Mouse (Mus musculus) liver, embryonic 12.5 days (tissue): Measurements from ENCODE around the gene Ptprn2. TPM values are rescaled to one million over a fixed set of nuclear protein-coding genes. Genes with fewer than 3 reads are reported as not detected.
A peak's percentile ranks its signal among the peaks of the same experiment; 100 is the strongest.

Experiments used
- ATAC-seq: fragments of 200-750 bp; cut with Nextera tagmentation; 2 replicates; pipeline ENCODE4 v1.8.0; 2017; ENCODE audit warnings: moderate number of reproducible peaks, mild to moderate bottlenecking, moderate library complexity
- H3K27ac ChIP-seq: fragments of 300-500 bp; sonication (generic); 2 replicates; pipeline ENCODE4 v1.5.1; 2016; ENCODE audit warnings: mild to moderate bottlenecking
- H3K27me3 ChIP-seq: fragments of 300-500 bp; sonication (generic); replicated peaks from 2 replicates; pipeline ENCODE4 v1.6.1; 2016; ENCODE audit warnings: mild to moderate bottlenecking, moderate library complexity
- H3K36me3 ChIP-seq: fragments of 300-500 bp; sonication (generic); 2 replicates; pipeline ENCODE4 v1.6.1; 2016; ENCODE audit warnings: mild to moderate bottlenecking, moderate library complexity
- H3K4me1 ChIP-seq: fragments of 300-500 bp; sonication (generic); 2 replicates; pipeline ENCODE4 v1.6.1; 2016
- H3K4me2 ChIP-seq: fragments of 300-500 bp; sonication (generic); 2 replicates; pipeline ENCODE4 v1.6.1; 2016; ENCODE audit warnings: mild to moderate bottlenecking, moderate library complexity
- H3K4me3 ChIP-seq: fragments of 300-500 bp; sonication (generic); 2 replicates; pipeline ENCODE4 v1.5.1; 2016; ENCODE audit warnings: mild to moderate bottlenecking, moderate library complexity
- H3K9ac ChIP-seq: fragments of 300-500 bp; sonication (generic); 2 replicates; pipeline ENCODE4 v1.6.1; 2016; ENCODE audit warnings: mild to moderate bottlenecking, moderate library complexity
- H3K9me3 ChIP-seq: fragments of 300-500 bp; sonication (generic); replicated peaks from 2 replicates; pipeline ENCODE4 v1.6.1; 2016; ENCODE audit warnings: mild to moderate bottlenecking, moderate library complexity
- WGBS: fragments of 180-500 bp; shearing (Covaris S2); methylation state at CpG from one replicate; pipeline ENCODE4 v1.1.7; 2016; ENCODE audit not compliant: insufficient replicate concordance; 5-methylcytosine and 5-hydroxymethylcytosine counted together
- polyA plus RNA-seq: library from polyadenylated mRNA; unstranded; fragments of >200 nt; fragmentation: Nextera tagmentation; extraction: Ambion mirVana; gene quantifications from 2 replicates; pipeline ENCODE4 v1.2.1, GENCODE M21; 2016

The Ptprn2 gene
- polyA plus RNA-seq = 0.05 TPM in 1 of 2 replicates, not detected in the other

DNA sequence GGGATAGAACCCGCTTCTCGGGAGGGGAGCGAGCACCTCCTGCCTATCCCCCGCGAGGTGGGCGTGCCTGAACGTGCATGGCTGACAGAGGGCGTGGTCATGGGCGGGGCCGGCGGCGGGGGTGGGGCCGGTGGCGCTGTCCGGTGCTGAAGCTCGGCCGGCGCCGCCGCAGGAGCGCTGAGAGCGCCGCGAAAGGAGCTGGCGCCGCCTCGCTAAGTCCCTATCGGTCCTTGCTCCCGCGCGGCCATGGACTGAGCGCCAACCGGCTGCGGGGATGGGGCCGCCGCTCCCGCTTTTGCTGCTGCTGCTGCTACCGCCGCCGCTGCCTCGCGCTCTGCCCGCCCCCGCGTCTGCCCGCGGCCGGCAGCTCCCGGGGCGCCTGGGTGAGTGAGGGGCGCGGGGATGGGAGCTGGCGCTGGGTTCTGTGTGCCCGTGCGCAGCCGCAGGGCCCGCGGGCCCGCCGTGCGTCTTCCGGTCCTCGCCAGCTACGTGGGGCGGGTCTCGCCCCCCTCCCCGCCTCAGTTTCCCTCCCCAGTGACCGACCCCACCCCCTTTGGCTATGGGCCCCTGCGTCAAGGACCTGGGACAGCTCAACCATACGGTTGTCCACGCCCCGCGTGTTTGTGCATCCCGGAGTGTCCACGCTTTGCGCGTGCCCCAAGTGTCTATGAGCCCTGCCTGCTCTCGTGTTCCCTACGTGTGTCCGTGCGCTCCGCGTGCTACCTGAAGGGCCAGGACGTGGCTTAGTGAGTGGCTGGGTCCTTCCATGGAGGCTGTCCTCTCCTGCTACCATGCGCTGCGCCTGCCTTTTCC is at the start of gene Ptprn2:
Ptprn2 (plus strand) TSS at position 130 of the 813 bp plus-strand sequence.
- WGBS = 1% methylated on average over 77 of the region's 86 CpGs
- H3K4me3 ChIP-seq = peak within 1 kb of the TSS; percentile 53
- H3K36me3 ChIP-seq = no peaks in the 10 kb centered on the region
- peak; percentile 86 for ATAC-seq
- peaks cover 7% of the 10 kb centered on the region for H3K4me1 ChIP-seq
- H3K27ac ChIP-seq = no peak within 1 kb of the TSS
- no peak within 1 kb of the TSS for H3K9ac ChIP-seq
- peak within 1 kb of the TSS; percentile 84 for H3K4me2 ChIP-seq
- peaks cover 69% of the 10 kb centered on the region for H3K27me3 ChIP-seq
- H3K9me3 ChIP-seq = no peaks in the 10 kb centered on the region

DNA sequence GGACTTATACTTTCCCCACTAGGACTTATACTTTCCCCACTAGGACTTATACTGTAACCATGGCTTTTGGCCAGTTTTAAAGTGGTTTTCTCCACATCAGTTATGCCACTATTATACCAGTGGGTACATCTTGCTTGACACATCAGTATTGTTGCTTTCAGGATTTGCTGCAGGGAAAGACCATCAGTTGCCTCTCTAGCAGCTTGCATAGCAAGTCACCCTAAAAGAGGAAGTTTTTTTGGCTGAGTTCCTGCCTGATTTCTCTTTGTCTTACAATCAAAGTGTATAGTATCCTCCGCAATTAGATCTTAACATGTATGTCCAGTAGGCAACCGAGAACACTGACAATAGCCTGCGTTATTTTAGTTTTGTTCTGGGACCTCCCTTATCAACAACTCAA is 49.4 kb upstream of the Ptprn2 start:
- ATAC-seq = no peak
- Histone ChIP-seq H3K27ac (no peak overlapping the region), H3K36me3 (peaks cover 94% of the 10 kb centered on the region), H3K9ac (no peak overlapping the region), H3K9me3 (no peaks in the 10 kb centered on the region), H3K4me3 (no peak overlapping the region), H3K4me2 (no peak overlapping the region), H3K4me1 (peaks cover 15% of the 10 kb centered on the region), H3K27me3 (no peaks in the 10 kb centered on the region)
- WGBS = 75% methylated on average over 3 of the region's 3 CpGs

DNA sequence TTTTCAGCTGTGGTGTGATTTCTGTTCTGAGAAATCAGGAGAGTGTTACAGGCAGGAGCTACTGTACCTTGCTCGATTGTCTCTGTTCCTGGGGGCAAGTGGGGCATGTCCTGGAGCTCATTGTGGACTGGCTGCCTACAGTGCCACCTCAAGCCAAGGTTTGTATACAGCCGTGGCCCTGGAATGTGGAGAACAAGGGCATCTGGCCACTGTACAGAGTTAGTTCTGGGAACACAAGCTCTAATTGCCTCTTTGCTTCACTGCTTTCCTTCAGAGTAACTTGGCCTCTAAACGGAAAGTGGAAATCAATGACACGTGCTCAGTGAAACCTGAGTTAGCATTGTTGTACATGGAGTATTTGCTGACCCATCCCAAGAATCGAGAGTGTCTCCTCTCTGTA is 46.9 kb upstream of the Ptprn2 start:
- H3K27me3 ChIP-seq = no peaks in the 10 kb centered on the region
- H3K9ac ChIP-seq = no peak overlapping the region
- WGBS = 89% methylated on average over 5 of the region's 5 CpGs
- H3K4me1 ChIP-seq = peaks cover 23% of the 10 kb centered on the region
- H3K4me3 ChIP-seq = no peak overlapping the region
- H3K9me3 ChIP-seq = no peaks in the 10 kb centered on the region
- H3K27ac ChIP-seq = no peak overlapping the region
- H3K4me2 ChIP-seq = no peak overlapping the region
- ATAC-seq = no peak
- H3K36me3 ChIP-seq = peaks cover 95% of the 10 kb centered on the region

DNA sequence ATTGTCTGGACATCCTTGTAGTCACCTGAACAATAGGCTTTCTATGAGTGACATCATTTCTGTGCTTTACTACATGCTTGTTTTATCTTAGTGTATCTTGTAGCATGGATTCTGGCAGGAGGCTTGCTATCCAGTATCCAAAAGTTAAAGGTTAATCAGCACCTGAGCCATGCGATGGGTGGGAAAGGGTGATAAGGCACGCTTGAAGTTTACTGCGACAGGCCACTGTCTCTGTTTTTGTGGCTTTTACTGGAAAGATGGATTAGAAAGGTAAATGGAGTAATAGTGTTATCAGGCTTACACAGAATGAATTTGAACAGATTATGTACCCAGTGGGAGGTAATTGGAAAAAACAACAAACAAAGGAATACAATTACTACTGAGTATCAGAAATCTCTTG is 43.3 kb upstream of the Ptprn2 start:
- H3K4me1 ChIP-seq = peaks cover 11% of the 10 kb centered on the region
- WGBS = 37% methylated on average over 3 of the region's 3 CpGs
- no peak overlapping the region for H3K9ac ChIP-seq
- H3K4me3 ChIP-seq = no peak overlapping the region
- no peak overlapping the region for H3K27ac ChIP-seq
- H3K4me2 ChIP-seq = no peak overlapping the region
- peak; percentile 62 for ATAC-seq
- H3K27me3 ChIP-seq = no peaks in the 10 kb centered on the region
- H3K9me3 ChIP-seq = no peaks in the 10 kb centered on the region
- H3K36me3 ChIP-seq = peaks cover 99% of the 10 kb centered on the region

DNA sequence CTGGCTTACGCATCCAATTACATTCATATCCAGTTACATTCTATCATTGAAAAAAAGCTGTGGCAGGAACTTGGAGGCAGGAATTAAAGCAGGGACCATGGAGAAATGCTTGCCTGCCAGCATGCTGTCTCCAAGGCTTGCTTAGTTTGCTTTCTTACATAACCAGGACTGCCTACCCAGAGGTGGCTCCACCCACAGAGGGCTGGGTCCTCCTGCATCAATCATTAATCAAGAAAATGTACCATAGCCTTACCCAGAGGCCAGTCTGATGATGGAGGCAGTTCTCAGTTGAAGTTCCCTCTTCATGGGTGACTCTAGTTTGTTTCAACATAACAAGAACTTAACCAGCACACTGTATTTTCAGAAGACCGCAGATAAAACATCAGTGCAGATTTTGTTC is 36.0 kb upstream of the Ptprn2 start:
- no peaks in the 10 kb centered on the region for H3K4me1 ChIP-seq
- no peak overlapping the region for H3K9ac ChIP-seq
- H3K27me3 ChIP-seq = no peaks in the 10 kb centered on the region
- peaks cover 86% of the 10 kb centered on the region for H3K36me3 ChIP-seq
- WGBS = 91% methylated on average over 2 of the region's 2 CpGs
- no peak overlapping the region for H3K4me3 ChIP-seq
- no peak overlapping the region for H3K27ac ChIP-seq
- no peaks in the 10 kb centered on the region for H3K9me3 ChIP-seq
- no peak for ATAC-seq
- H3K4me2 ChIP-seq = no peak overlapping the region

DNA sequence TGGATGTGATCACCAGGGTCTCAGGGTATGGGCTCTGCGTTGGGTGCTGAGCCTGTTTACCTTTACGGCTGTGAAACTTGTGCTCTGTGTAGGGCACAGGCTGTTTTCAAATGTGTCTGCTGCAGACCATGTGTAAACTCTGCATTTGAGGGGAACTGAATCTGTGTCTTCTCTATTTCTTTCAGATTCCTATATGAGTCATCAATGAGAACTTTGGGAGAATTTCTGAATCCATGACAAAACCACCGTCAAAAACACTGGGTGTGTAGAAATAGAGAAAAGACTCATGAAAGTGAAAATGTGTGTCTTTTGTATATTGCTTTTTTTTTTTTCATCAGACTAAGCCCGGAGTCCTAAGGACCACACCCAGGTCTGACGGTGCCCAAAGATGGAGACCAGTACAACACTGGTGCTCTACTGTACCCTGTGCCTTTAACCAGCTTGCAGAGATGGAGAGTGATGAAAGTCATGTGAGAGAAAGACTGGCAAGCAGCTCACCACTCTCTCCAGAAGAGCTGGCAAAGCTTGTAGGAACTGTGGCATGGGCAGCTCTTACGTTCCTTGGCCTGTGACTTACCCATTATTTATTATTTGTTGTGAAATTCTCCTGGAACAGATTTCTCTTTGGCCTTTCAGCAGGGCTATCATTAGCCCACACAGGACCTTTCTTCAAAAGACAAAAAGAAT is 25.0 kb upstream of the Ptprn2 start:
- Histone ChIP-seq H3K9me3 (no peaks in the 10 kb centered on the region), H3K27me3 (no peaks in the 10 kb centered on the region), H3K4me1 (no peaks in the 10 kb centered on the region), H3K36me3 (peaks cover 84% of the 10 kb centered on the region), H3K27ac (no peak overlapping the region), H3K4me3 (no peak overlapping the region), H3K4me2 (no peak overlapping the region), H3K9ac (no peak overlapping the region)
- ATAC-seq = no peak
- 92% methylated on average over 6 of the region's 6 CpGs for WGBS

DNA sequence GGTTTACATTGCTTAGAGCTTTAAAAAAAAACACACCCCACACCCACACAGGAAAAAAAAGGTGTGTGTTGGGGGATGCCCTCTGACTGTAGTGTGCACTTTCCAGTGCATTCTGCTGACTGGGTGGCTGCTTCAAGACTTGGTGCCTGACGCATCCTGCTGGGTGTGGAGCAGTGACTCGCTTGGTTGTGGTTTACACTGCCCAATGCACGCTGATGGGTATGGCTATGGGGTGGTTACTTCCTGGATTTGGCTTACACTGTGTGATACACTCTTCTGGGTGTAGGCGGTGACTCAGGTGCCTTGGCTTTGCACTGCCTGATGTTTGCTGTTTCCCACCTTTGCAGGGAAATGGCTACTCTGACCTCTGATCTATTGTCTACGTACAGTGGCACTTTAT is 18.5 kb upstream of the Ptprn2 start:
- H3K4me2 ChIP-seq = no peak overlapping the region
- H3K9me3 ChIP-seq = no peaks in the 10 kb centered on the region
- H3K4me1 ChIP-seq = no peaks in the 10 kb centered on the region
- ATAC-seq = 0 out of 2 replicates have a peak, but pooled peaks have one; percentile 44
- peaks cover 40% of the 10 kb centered on the region for H3K36me3 ChIP-seq
- H3K27ac ChIP-seq = no peak overlapping the region
- no peak overlapping the region for H3K9ac ChIP-seq
- 63% methylated on average over 5 of the region's 5 CpGs for WGBS
- no peak overlapping the region for H3K4me3 ChIP-seq
- H3K27me3 ChIP-seq = no peaks in the 10 kb centered on the region

DNA sequence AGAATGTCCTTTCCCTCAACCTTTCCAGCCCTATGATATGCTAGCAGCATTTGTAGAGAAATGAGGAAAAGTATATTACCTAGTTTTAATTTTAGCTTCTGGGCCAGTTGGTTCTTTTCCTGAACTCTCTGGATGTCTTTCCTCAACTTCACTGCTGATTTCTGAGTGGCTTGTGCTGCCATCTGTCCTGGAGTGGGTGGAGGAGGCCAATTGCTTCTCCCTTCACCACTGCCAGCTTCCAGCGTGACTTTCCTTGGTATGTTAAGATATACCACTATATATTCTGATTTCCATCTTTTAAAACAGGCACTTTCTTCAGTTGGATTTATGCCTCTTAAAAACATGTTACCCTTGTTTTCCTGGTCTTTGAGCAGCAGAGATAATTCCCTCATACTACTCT is 17.2 kb upstream of the Ptprn2 start:
- no peak overlapping the region for H3K9ac ChIP-seq
- H3K4me3 ChIP-seq = no peak overlapping the region
- H3K27me3 ChIP-seq = no peaks in the 10 kb centered on the region; the same call in 1 of the 2 replicates
- no peaks in the 10 kb centered on the region for H3K9me3 ChIP-seq
- H3K27ac ChIP-seq = no peak overlapping the region
- no peak for ATAC-seq
- H3K36me3 ChIP-seq = peaks cover 32% of the 10 kb centered on the region
- H3K4me2 ChIP-seq = no peak overlapping the region
- WGBS = 82% methylated on average over 1 of the region's 1 CpGs
- no peaks in the 10 kb centered on the region for H3K4me1 ChIP-seq

DNA sequence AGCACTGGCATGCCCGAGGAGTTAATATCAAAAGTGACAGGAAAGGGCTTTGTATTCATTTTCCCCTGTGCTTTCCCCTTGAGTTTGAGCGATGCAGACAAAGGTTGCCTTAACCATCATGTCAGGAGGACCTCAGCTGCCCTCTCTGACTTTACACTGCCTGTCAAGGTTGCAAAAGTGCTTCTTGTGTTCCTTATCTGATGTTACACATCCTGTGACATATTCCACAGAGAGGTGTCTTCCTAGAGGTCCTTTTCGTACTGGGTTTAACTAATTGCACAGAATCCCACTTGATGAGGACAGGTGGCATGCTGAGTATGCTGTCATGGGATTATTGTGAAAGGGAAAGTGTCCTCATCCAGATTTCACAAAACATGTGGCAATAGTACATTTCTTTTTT is 16.4 kb upstream of the Ptprn2 start:
- Histone ChIP-seq H3K27ac (no peak overlapping the region), H3K9me3 (no peaks in the 10 kb centered on the region), H3K4me1 (no peaks in the 10 kb centered on the region), H3K9ac (no peak overlapping the region), H3K27me3 (no peaks in the 10 kb centered on the region; the same call in 1 of the 2 replicates), H3K36me3 (peaks cover 27% of the 10 kb centered on the region), H3K4me2 (no peak overlapping the region), H3K4me3 (no peak overlapping the region)
- no peak for ATAC-seq
- WGBS = 77% methylated on average over 3 of the region's 3 CpGs

DNA sequence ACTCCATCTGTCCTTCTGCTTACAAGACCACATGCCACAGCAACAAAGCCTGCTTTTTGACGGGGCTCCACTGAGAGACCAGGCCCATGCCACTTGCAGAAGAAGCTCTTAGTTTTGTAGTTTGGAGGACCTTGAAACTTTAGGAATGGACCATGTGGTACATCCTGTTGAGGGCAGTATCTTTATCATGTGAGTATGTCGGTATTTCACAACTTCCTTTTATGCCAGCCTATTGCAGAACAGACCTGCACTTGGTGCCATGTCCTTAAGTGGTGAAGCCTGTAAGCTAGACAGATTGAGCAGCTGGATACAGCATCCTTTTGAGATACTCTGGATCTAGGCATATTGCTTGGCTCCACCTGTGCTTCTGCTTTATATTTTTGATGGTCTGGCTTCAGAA is 12.3 kb upstream of the Ptprn2 start:
- H3K9ac ChIP-seq = no peak overlapping the region
- no peaks in the 10 kb centered on the region for H3K9me3 ChIP-seq
- no peak overlapping the region for H3K4me3 ChIP-seq
- WGBS = 62% methylated on average over 2 of the region's 2 CpGs
- H3K4me2 ChIP-seq = no peak overlapping the region
- no peaks in the 10 kb centered on the region for H3K4me1 ChIP-seq
- no peak overlapping the region for H3K27ac ChIP-seq
- H3K27me3 ChIP-seq = no peaks in the 10 kb centered on the region; the same call in 1 of the 2 replicates
- no peaks in the 10 kb centered on the region for H3K36me3 ChIP-seq
- no peak for ATAC-seq

DNA sequence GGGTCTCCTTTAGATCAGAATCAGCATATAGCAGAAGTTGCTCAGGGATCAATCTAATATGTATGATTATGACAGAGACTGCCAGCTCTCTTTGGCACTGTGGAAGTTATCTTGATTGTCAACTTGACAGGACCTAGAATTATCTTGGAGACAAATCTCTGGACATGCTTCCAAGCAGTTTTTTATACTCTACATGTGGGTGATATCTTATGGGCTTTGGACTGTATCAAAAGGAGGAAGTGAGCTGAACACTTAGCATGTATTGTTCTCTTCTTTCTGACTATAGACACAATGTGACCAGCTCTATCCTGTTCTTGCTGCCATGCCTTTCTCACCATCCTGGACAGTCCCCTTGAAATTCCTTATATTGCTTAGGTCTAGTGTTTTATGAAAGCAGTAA is 11.8 kb upstream of the Ptprn2 start:
- Histone ChIP-seq H3K36me3 (no peaks in the 10 kb centered on the region), H3K27me3 (no peaks in the 10 kb centered on the region; the same call in 1 of the 2 replicates), H3K4me2 (no peak overlapping the region), H3K27ac (no peak overlapping the region), H3K9ac (no peak overlapping the region), H3K4me3 (no peak overlapping the region), H3K4me1 (no peaks in the 10 kb centered on the region), H3K9me3 (no peaks in the 10 kb centered on the region)
- no peak for ATAC-seq

DNA sequence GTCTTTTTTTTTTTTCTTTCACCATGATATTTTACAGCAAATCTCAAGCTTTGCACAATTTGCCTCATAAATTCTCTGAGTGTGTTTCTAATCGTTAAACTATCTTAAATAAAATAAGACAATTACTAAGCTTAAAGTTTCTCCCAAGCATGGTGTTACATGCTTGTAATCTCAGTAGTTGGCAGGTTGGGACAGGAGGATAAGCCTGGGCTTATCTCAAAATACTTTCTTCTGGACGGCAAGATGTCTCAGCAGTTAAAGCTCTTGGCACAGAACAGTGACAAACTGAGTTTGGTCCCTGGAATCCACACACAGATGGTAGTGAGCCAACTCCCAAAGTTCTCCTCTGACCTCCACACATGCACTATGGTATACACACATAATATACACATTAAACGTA is 10.8 kb upstream of the Ptprn2 start:
- H3K9ac ChIP-seq = no peak overlapping the region
- 49% methylated on average over 3 of the region's 3 CpGs for WGBS
- no peaks in the 10 kb centered on the region for H3K4me1 ChIP-seq
- no peaks in the 10 kb centered on the region; the same call in 1 of the 2 replicates for H3K27me3 ChIP-seq
- H3K4me2 ChIP-seq = no peak overlapping the region
- no peak for ATAC-seq
- H3K4me3 ChIP-seq = no peak overlapping the region
- H3K27ac ChIP-seq = no peak overlapping the region
- no peaks in the 10 kb centered on the region for H3K36me3 ChIP-seq
- H3K9me3 ChIP-seq = no peaks in the 10 kb centered on the region
